Mouse (Mus musculus) neural tube, embryonic 11.5 days (tissue): ENCODE measurements at regions not wholly inside any gene's neighbourhood (a gene's known extent, or its start where the extent isn't known, plus 50 kb on each side); places are given as distances from the start of the nearest gene placed in this dataset.

Experiments used
- ATAC-seq: fragments of 200-750 bp; cut with Nextera tagmentation; 2 replicates; pipeline ENCODE4 v1.8.0; 2017; ENCODE audit warnings: moderate number of reproducible peaks, mild to moderate bottlenecking, moderate TSS enrichment, moderate library complexity; ENCODE audit not compliant: insufficient read depth, low FRiP score, low TSS enrichment
- DNase-seq: peaks from one replicate; pipeline ENCODE4 v3.0.0-alpha.2; 2015; ENCODE audit warnings: low spot score
- H3K27ac ChIP-seq: fragments of 300-500 bp; sonication (generic); 2 replicates; pipeline ENCODE4 v1.5.1; 2014; ENCODE audit warnings: low read depth, mild to moderate bottlenecking, low read length
- H3K27me3 ChIP-seq: fragments of 300-500 bp; sonication (generic); 2 replicates; pipeline ENCODE4 v1.6.1; 2014; ENCODE audit warnings: mild to moderate bottlenecking, low read length, mixed read lengths; ENCODE audit not compliant: control insufficient read depth, insufficient read depth
- H3K36me3 ChIP-seq: fragments of 300-500 bp; sonication (generic); 2 replicates; pipeline ENCODE4 v1.6.1; 2014; ENCODE audit warnings: mild to moderate bottlenecking, low read length, moderate library complexity, mixed read lengths; ENCODE audit not compliant: control insufficient read depth, insufficient read depth
- H3K4me1 ChIP-seq: fragments of 300-500 bp; sonication (generic); 2 replicates; pipeline ENCODE4 v1.6.1; 2014; ENCODE audit warnings: low read length, mixed read lengths; ENCODE audit not compliant: control insufficient read depth, insufficient read depth
- H3K4me2 ChIP-seq: fragments of 300-500 bp; sonication (generic); 2 replicates; pipeline ENCODE4 v1.6.1; 2014; ENCODE audit warnings: low read depth, mild to moderate bottlenecking, moderate library complexity
- H3K4me3 ChIP-seq: fragments of 300-500 bp; sonication (generic); 2 replicates; pipeline ENCODE4 v1.5.1; 2014; ENCODE audit warnings: low read depth, low read length
- H3K9ac ChIP-seq: fragments of 300-500 bp; sonication (generic); 2 replicates; pipeline ENCODE4 v1.6.1; 2014; ENCODE audit warnings: mild to moderate bottlenecking, low read length
- H3K9me3 ChIP-seq: fragments of 300-500 bp; sonication (generic); 2 replicates; pipeline ENCODE4 v1.6.1; 2016; ENCODE audit warnings: low read length; ENCODE audit not compliant: control insufficient read depth
- WGBS: fragments of 180-500 bp; shearing (Covaris S2); extraction: QIAGEN DNeasy Blood & Tissue Kit; methylation state at CpG from one replicate; pipeline ENCODE4 v1.1.7; 2014; 5-methylcytosine and 5-hydroxymethylcytosine counted together

DNA sequence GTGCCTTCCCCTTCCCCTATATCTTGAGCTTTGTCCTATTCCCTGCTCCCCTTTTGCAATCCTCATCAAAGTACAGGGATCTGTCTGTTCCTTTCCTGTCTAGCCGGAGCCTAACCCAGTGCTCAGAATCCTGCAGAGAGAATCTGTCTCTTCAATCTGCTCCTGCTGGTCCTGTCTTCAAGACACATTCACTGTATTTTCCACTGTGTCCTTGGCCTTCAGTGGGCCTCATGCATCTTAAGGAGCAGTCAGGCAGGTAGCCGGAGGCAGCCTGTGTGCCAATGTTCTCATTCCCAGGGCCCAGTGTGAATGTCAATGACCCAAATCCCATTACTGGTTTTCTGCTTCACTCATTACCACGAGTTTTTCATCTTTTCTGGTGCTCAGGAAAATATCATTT, 737.8 kb upstream of the A1bg start:
- Histone ChIP-seq H3K9ac (no peak overlapping the region), H3K9me3 (no peaks in the 10 kb centered on the region), H3K4me2 (no peak overlapping the region), H3K27me3 (no peaks in the 10 kb centered on the region), H3K4me3 (no peak overlapping the region), H3K4me1 (no peaks in the 10 kb centered on the region), H3K27ac (no peak overlapping the region), H3K36me3 (no peaks in the 10 kb centered on the region)
- WGBS: 53% methylated on average over 3 of the region's 3 CpGs
- ATAC-seq (no peak), DNase-seq (no peak)

- no peaks in the 10 kb centered on the region for H3K36me3 ChIP-seq
- H3K4me1 ChIP-seq: no peaks in the 10 kb centered on the region
- ATAC-seq (no peak), DNase-seq (no peak)
- no peaks in the 10 kb centered on the region for H3K9me3 ChIP-seq
- H3K27ac ChIP-seq: no peak overlapping the region
- no peak overlapping the region for H3K4me2 ChIP-seq
- no peak overlapping the region for H3K9ac ChIP-seq
- no peaks in the 10 kb centered on the region for H3K27me3 ChIP-seq
- no peak overlapping the region for H3K4me3 ChIP-seq
Observed at GRCm38 (mm10) chr15:61656951-61657350, 734.1 kb upstream of the A1bg start.

DNA sequence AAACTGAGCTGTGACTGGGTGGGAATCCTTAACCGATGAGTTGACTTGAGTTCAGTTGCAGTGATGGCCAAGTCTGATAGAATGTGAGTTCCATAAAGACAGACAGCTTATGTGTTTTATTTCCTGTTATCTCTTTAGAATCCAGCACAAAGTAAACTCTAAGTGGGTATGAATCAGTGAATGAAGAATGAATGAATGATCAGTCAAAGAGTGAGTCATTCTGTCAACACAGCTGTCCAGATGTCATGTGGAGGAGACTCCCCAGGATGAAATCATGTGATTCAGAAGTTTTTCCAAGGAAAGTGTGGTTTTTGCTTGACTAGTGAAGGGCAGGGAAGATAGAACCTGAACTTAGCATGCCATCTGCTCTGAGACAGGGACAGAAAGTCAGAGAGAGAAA, 732.0 kb upstream of the A1bg start:
- Histone ChIP-seq H3K4me1 (no peaks in the 10 kb centered on the region), H3K9ac (no peak overlapping the region), H3K9me3 (no peaks in the 10 kb centered on the region), H3K27me3 (no peaks in the 10 kb centered on the region), H3K27ac (no peak overlapping the region), H3K36me3 (no peaks in the 10 kb centered on the region), H3K4me2 (no peak overlapping the region), H3K4me3 (no peak overlapping the region)
- ATAC-seq (no peak), DNase-seq (no peak)
- WGBS: 94% methylated on average over 1 of the region's 1 CpGs

DNA sequence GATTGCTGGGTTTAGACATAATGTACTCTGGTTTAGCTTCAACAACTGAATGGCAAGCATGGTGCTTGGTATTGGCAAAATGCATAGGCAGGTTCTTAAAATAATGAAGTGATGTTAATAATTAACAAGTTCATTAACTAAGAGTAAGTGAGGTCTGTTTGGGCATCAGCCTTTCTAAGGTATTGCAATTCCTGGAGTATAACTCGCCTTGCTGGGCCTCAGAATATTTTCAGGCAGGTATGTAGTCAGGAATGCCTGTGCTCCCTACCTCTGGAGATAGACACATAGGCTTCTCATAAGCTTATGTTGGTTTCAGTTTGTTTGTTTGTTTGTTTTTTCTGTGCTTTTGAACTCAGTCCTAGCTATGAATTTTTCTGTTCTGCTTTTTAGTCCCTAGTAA, 731.0 kb upstream of the A1bg start:
- no peak overlapping the region for H3K4me3 ChIP-seq
- H3K27me3 ChIP-seq: no peaks in the 10 kb centered on the region
- 79% methylated on average over 1 of the region's 1 CpGs for WGBS
- H3K36me3 ChIP-seq: no peaks in the 10 kb centered on the region
- H3K9ac ChIP-seq: no peak overlapping the region
- ATAC-seq (no peak), DNase-seq (no peak)
- H3K9me3 ChIP-seq: no peaks in the 10 kb centered on the region
- H3K27ac ChIP-seq: no peak overlapping the region
- no peak overlapping the region for H3K4me2 ChIP-seq
- H3K4me1 ChIP-seq: no peaks in the 10 kb centered on the region

- WGBS: 68% methylated on average over 8 of the region's 8 CpGs
Observed at GRCm38 (mm10) chr15:61618638-61619500, 696.1 kb upstream of the A1bg start.

GRCm38 (mm10) chr15:61610662-61611061, 687.9 kb upstream of the A1bg start:
- no peak for ATAC-seq
- Histone ChIP-seq H3K27me3 (no peaks in the 10 kb centered on the region), H3K36me3 (no peaks in the 10 kb centered on the region), H3K4me2 (no peak overlapping the region), H3K4me3 (no peak overlapping the region), H3K27ac (no peak overlapping the region), H3K9ac (no peak overlapping the region), H3K9me3 (no peaks in the 10 kb centered on the region), H3K4me1 (no peaks in the 10 kb centered on the region)
- no peak for DNase-seq
- WGBS: 92% methylated on average over 3 of the region's 3 CpGs

More at GRCm38 (mm10) chr15:61618638-61619500, 696.1 kb upstream of the A1bg start:
- no peak for DNase-seq
- Histone ChIP-seq H3K4me2 (no peak overlapping the region), H3K27ac (no peak overlapping the region), H3K4me1 (no peaks in the 10 kb centered on the region), H3K9me3 (no peaks in the 10 kb centered on the region), H3K27me3 (no peaks in the 10 kb centered on the region), H3K4me3 (no peak overlapping the region), H3K9ac (no peak overlapping the region), H3K36me3 (no peaks in the 10 kb centered on the region)
- no peak for ATAC-seq

DNA sequence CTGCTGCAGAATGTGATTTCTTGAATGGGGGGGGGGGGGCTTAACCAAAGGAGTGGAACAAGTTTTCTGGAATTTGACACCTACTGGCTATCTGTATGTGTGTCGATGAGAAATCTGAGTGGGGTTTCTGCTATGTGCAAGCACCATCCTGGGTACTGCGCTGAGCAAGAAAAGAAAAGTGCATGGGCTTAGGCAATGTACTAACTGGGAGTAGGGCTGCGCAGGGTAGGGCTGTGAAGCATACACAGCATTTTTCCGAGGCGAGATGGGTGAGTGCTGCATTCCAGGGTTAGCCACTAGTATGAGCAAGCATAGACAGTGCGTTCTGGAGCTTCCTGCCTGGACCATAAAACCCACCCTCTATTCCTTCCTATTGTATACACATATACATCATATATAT, 686.8 kb upstream of the A1bg start:
- 91% methylated on average over 6 of the region's 6 CpGs for WGBS
- Histone ChIP-seq H3K4me1 (no peaks in the 10 kb centered on the region), H3K36me3 (no peaks in the 10 kb centered on the region), H3K4me3 (no peak overlapping the region), H3K9ac (no peak overlapping the region), H3K27me3 (no peaks in the 10 kb centered on the region), H3K27ac (no peak overlapping the region), H3K4me2 (no peak overlapping the region), H3K9me3 (no peaks in the 10 kb centered on the region)
- DNase-seq (no peak), ATAC-seq (no peak)

GRCm38 (mm10) chr15:61608301-61608731, 685.5 kb upstream of the A1bg start:
- H3K27me3 ChIP-seq: no peaks in the 10 kb centered on the region
- no peak overlapping the region for H3K4me3 ChIP-seq
- no peaks in the 10 kb centered on the region for H3K9me3 ChIP-seq
- 85% methylated on average over 6 of the region's 6 CpGs for WGBS
- no peak overlapping the region for H3K9ac ChIP-seq
- no peaks in the 10 kb centered on the region for H3K36me3 ChIP-seq
- DNase-seq (no peak), ATAC-seq (no peak)
- no peak overlapping the region for H3K4me2 ChIP-seq
- no peaks in the 10 kb centered on the region for H3K4me1 ChIP-seq
- no peak overlapping the region for H3K27ac ChIP-seq

DNA sequence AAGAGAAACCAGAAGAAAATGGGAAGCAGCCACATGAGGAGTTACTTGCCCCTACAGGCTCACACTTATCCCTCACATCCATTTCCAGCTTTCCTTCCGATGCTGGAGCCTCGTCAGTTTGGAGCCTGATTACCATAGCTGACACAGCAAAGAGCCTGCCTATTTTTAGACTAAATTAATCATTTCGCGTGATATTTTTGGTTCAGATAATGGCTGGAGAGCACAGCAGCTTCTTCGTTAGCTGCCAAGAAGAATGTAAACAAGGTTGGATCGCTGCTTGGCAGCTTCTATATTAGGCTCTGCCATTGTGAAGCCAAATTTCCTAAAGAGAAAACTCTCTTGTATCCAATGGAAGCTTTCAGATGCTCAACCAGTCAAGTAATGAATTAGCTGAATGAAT, 676.9 kb upstream of the A1bg start:
- no peak overlapping the region for H3K4me3 ChIP-seq
- no peak overlapping the region for H3K27ac ChIP-seq
- H3K36me3 ChIP-seq: no peaks in the 10 kb centered on the region
- ATAC-seq (no peak), DNase-seq (no peak)
- H3K9me3 ChIP-seq: no peaks in the 10 kb centered on the region
- H3K27me3 ChIP-seq: no peaks in the 10 kb centered on the region
- H3K4me2 ChIP-seq: no peak overlapping the region
- WGBS: 87% methylated on average over 6 of the region's 6 CpGs
- H3K9ac ChIP-seq: no peak overlapping the region
- no peaks in the 10 kb centered on the region for H3K4me1 ChIP-seq
